7 mouse cellular contexts compared by ENCODE assay signal in the genomic region with DNA sequence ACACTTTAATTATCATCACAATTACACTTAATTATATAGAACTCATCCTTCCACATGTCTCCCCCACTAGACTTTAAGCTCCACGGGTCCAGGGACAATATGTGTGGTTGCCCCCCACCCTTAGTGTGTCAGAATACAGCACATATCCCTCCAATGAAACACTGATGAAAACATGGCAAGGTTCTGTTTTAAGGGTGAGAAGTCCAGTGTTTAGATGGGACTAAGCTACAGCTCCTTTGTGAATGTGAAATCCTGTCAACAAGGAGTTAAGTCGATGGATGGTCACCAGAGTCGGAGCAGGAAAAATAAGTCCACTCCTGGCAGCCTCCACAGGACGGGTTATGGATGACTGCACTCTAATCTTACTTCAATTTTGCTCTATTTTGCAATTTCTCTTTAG. TPM values are rescaled to one million over a fixed set of nuclear protein-coding genes. Genes with fewer than 3 reads are reported as not detected.
DNase-seq lines count a peak whose midpoint lies in the region; ATAC-seq and TF ChIP-seq lines count a peak whose summit lies in the region.

No protein-coding gene starts in this region.

- H3K36me3 ChIP-seq in lung, embryonic 15.5 days: no peaks in the 10 kb centered on the region
- H3K36me3 ChIP-seq in forebrain, embryonic 16.5 days (ENCODE audit: control insufficient read depth, insufficient read depth): no peaks in the 10 kb centered on the region
- no peaks in the 10 kb centered on the region for H3K36me3 ChIP-seq in limb, embryonic 13.5 days
- H3K36me3 ChIP-seq in stomach, postnatal 0 days (ENCODE audit: control insufficient read depth, insufficient read depth, low read length): no peaks in the 10 kb centered on the region

- H3K4me3 ChIP-seq in lung, embryonic 15.5 days: peak overlapping the region; percentile 87
- H3K4me3 ChIP-seq in forebrain, embryonic 16.5 days (replicated peaks; ENCODE audit: low read length): peak overlapping the region; percentile 21
- peak overlapping the region; percentile 83 for H3K4me3 ChIP-seq in limb, embryonic 13.5 days
- peak overlapping the region; percentile 97 for H3K4me3 ChIP-seq in stomach, postnatal 0 days (ENCODE audit: low read depth, low read length)

- H3K9me3 ChIP-seq in lung, embryonic 15.5 days: no peaks in the 10 kb centered on the region
- no peaks in the 10 kb centered on the region for H3K9me3 ChIP-seq in forebrain, embryonic 16.5 days (ENCODE audit: control insufficient read depth, low read length)
- no peaks in the 10 kb centered on the region for H3K9me3 ChIP-seq in limb, embryonic 13.5 days
- H3K9me3 ChIP-seq in stomach, postnatal 0 days (ENCODE audit: control insufficient read depth, low read length): no peaks in the 10 kb centered on the region

- peaks cover 46% of the 10 kb centered on the region for H3K4me1 ChIP-seq in lung, embryonic 15.5 days
- H3K4me1 ChIP-seq in forebrain, embryonic 16.5 days (replicated peaks; ENCODE audit: control insufficient read depth, insufficient read depth, low read length): peaks cover 25% of the 10 kb centered on the region
- peaks cover 60% of the 10 kb centered on the region for H3K4me1 ChIP-seq in limb, embryonic 13.5 days
- peaks cover 3% of the 10 kb centered on the region; the same call in 1 of the 2 replicates for H3K4me1 ChIP-seq in stomach, postnatal 0 days (replicated peaks; ENCODE audit: control insufficient read depth, insufficient read depth)

- 9% methylated on average over 4 of the region's 4 CpGs for WGBS in lung, embryonic 15.5 days
- 5% methylated on average over 4 of the region's 4 CpGs for WGBS in forebrain, embryonic 16.5 days
- WGBS in limb, embryonic 13.5 days: 13% methylated on average over 4 of the region's 4 CpGs
- WGBS in stomach, postnatal 0 days: 8% methylated on average over 4 of the region's 4 CpGs

- ATAC-seq in lung, embryonic 15.5 days (ENCODE audit: borderline replicate concordance, extremely low read depth, low FRiP score, low TSS enrichment): no peak
- no peak for ATAC-seq in forebrain, embryonic 16.5 days
- ATAC-seq in limb, embryonic 13.5 days (ENCODE audit: low FRiP score, low read depth): no peak
- ATAC-seq in stomach, postnatal 0 days (ENCODE audit: low FRiP score, low TSS enrichment): no peak

- H3K27ac ChIP-seq in lung, embryonic 15.5 days: no peak overlapping the region
- no peak overlapping the region for H3K27ac ChIP-seq in forebrain, embryonic 16.5 days (ENCODE audit: low read length)
- no peak overlapping the region; the same call in 1 of the 2 replicates for H3K27ac ChIP-seq in limb, embryonic 13.5 days
- no peak overlapping the region for H3K27ac ChIP-seq in stomach, postnatal 0 days (replicated peaks)

- TF ChIP-seq CTCF in stomach, postnatal 0 days (IDR thresholded peaks at IDR 0.05; ENCODE audit: low read depth): no peak

- no peak for DNase-seq in lung, adult 18-20 months
- DNase-seq in stomach, postnatal 0 days (ENCODE audit: low spot score): no peak
- no peak for DNase-seq in thymus, postnatal 0 days (ENCODE audit: low spot score)
- DNase-seq in spleen, postnatal 4 days (ENCODE audit: low spot score in 2 of 2): no peak

- H3K27me3 ChIP-seq in lung, embryonic 15.5 days: peaks cover 8% of the 10 kb centered on the region; the same call in 1 of the 2 replicates
- H3K27me3 ChIP-seq in forebrain, embryonic 16.5 days (replicated peaks; ENCODE audit: control insufficient read depth, insufficient read depth, low read length): no peaks in the 10 kb centered on the region
- no peaks in the 10 kb centered on the region for H3K27me3 ChIP-seq in limb, embryonic 13.5 days
- H3K27me3 ChIP-seq in stomach, postnatal 0 days (ENCODE audit: control insufficient read depth, insufficient read depth, low read length): no peaks in the 10 kb centered on the region

- TF ChIP-seq EP300 in stomach, postnatal 0 days (optimal IDR thresholded peaks at IDR 0.05): no peak

- H3K4me2 ChIP-seq in lung, embryonic 15.5 days: peak overlapping the region; percentile 55
- H3K4me2 ChIP-seq in forebrain, embryonic 16.5 days (ENCODE audit: low read length): peak overlapping the region; percentile 43
- H3K4me2 ChIP-seq in limb, embryonic 13.5 days (replicated peaks): peak overlapping the region; percentile 69
- H3K4me2 ChIP-seq in stomach, postnatal 0 days (replicated peaks; ENCODE audit: low read depth): peak overlapping the region; percentile 66

- no peak overlapping the region for H3K9ac ChIP-seq in lung, embryonic 15.5 days
- H3K9ac ChIP-seq in forebrain, embryonic 16.5 days (replicated peaks; ENCODE audit: low read depth, low read length): no peak overlapping the region
- peak overlapping the region; percentile 51; the same call in 1 of the 2 replicates for H3K9ac ChIP-seq in limb, embryonic 13.5 days
- H3K9ac ChIP-seq in stomach, postnatal 0 days (ENCODE audit: low read length): no peak overlapping the region

RNA-seq across cellular contexts. Expression of gene Bmpr1a, which starts 2.8 kb away (rescaled TPM):
- polyA plus RNA-seq in lung, embryonic 15.5 days (2015; fragmentation: Nextera tagmentation; extraction: Ambion mirVana): 39.1 and 39.2 TPM in 2 replicates
- 21.1 and 25.2 TPM in 2 replicates for polyA plus RNA-seq in forebrain, embryonic 16.5 days (2015; fragmentation: Nextera tagmentation; extraction: Ambion mirVana)
- polyA plus RNA-seq in limb, embryonic 13.5 days (2015; fragmentation: Nextera tagmentation; extraction: Ambion mirVana): 63.1 and 71.3 TPM in 2 replicates
- 27.0 and 29.0 TPM in 2 replicates for polyA plus RNA-seq in stomach, postnatal 0 days (2015; fragmentation: Nextera tagmentation; extraction: Ambion mirVana)
- 8.2 and 8.3 TPM in 2 replicates for polyA plus RNA-seq in thymus, postnatal 0 days (2015; fragmentation: Nextera tagmentation; extraction: Ambion mirVana)

RNA-seq across cellular contexts. Expression of gene 9230112D13Rik, which starts 22.3 kb away (rescaled TPM):
- polyA plus RNA-seq in lung, embryonic 15.5 days (2015; fragmentation: Nextera tagmentation; extraction: Ambion mirVana): not detected in 2 replicates
- polyA plus RNA-seq in forebrain, embryonic 16.5 days (2015; fragmentation: Nextera tagmentation; extraction: Ambion mirVana): not detected in 2 replicates
- not detected in 2 replicates for polyA plus RNA-seq in limb, embryonic 13.5 days (2015; fragmentation: Nextera tagmentation; extraction: Ambion mirVana)
- polyA plus RNA-seq in stomach, postnatal 0 days (2015; fragmentation: Nextera tagmentation; extraction: Ambion mirVana): not detected in 2 replicates
- not detected in 2 replicates for polyA plus RNA-seq in thymus, postnatal 0 days (2015; fragmentation: Nextera tagmentation; extraction: Ambion mirVana)

Comparison
In these comparisons a context has a peak if more than half of its experiments do, and no peak if none do; other contexts are left out.
1. H3K4me3 ChIP-seq: peak in every context shown above with its lines; median percentile 97 in stomach, postnatal 0 days; 87 in lung, embryonic 15.5 days; 83 in limb, embryonic 13.5 days; 21 in forebrain, embryonic 16.5 days.